Mouse (Mus musculus): ENCODE data around the gene Gpank1. TPM values are rescaled to one million over a fixed set of nuclear protein-coding genes. Genes with fewer than 3 reads are reported as not detected.

Gene Gpank1
- polyA plus RNA-seq, 1 experiment: not detected

DNA sequence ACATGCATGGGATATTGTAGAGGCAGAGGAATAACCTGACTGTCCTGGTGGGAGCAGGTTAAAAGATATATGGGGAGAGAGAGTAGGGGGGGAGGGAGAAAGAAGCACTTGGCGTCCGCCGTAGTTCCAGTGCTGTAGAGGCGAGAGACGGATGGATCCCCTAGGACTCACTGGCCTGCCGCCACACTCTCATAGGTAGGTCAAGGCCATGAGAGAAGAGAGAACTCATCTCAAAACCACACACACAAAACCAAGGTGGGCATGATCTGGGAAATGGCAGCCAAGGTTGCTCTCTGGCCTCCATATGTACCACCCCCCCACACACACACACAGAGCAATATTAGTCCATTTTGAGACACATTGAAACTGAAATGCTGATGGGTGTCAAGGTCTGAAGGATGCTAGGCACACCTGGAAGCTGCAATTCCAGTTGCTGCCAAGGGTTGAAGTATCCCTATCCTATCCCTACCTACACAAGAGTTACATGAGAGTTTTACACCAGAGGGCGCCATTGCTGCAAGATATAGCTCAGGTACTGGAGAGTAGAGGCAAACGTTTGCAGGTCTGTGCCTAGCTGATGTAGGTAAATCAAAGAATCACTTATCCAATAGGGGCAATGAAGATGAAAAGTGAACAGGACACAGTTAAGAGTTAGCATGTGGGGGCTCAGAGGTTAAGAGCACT lies 45.2 kb downstream of the Gpank1 start:
- TF ChIP-seq POLR2A (IDR thresholded peaks at IDR 0.05; ENCODE audit: insufficient read depth, low read depth, low read length) (no peak), CTCF (IDR thresholded peaks at IDR 0.05; ENCODE audit: insufficient read depth, low read depth, low read length) (no peak)

DNA sequence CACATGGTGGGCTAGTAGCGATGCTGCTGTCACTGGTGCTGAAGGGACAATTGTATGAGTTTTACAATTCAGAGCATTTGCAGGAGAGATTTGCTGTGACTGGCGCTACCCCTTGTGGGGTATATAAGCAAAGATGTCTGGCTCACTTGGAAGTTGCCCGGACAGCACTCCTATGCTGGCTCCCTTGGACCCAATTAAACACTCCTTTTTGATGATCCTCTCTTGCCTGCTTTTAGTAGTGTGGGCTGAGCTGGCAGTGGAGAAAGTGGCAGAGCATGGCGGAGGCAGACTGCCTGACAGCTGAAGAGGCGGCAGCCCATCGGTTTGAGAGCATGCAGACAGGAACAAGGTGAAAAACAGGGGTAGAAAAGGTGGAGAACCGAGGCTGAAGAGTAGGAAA lies 46.5 kb downstream of the Gpank1 start:
- Histone ChIP-seq H3K27ac (ENCODE audit: insufficient read depth, low read depth, low read length) (no peak overlapping the region), H3K4me3 (ENCODE audit: insufficient read depth, low read depth, low read length) (no peak overlapping the region), H3K4me1 (ENCODE audit: control insufficient read depth, insufficient read depth, low read length) (peaks cover 5% of the 10 kb centered on the region; the same call in 1 of the 2 replicates)
- TF ChIP-seq CTCF (IDR thresholded peaks at IDR 0.05; ENCODE audit: insufficient read depth, low read depth, low read length): no peak
- no peak for TF ChIP-seq POLR2A (IDR thresholded peaks at IDR 0.05; ENCODE audit: insufficient read depth, low read depth, low read length)
- 85% methylated on average over 7 of the region's 7 CpGs for WGBS

More for the DNA sequence above, 45.2 kb downstream of the Gpank1 start:
- 72% methylated on average over 8 of the region's 8 CpGs for WGBS
- Histone ChIP-seq H3K4me1 (ENCODE audit: control insufficient read depth, insufficient read depth, low read length) (peaks cover 13% of the 10 kb centered on the region), H3K4me3 (ENCODE audit: insufficient read depth, low read depth, low read length) (no peak overlapping the region), H3K27ac (ENCODE audit: insufficient read depth, low read depth, low read length) (no peak overlapping the region)

- peaks cover 5% of the 10 kb centered on the region for H3K4me1 ChIP-seq (ENCODE audit: control insufficient read depth, insufficient read depth, low read length)
- WGBS: 11% methylated on average over 4 of the region's 4 CpGs
- H3K4me3 ChIP-seq (ENCODE audit: insufficient read depth, low read depth, low read length): no peak overlapping the region
- no peak for TF ChIP-seq CTCF (IDR thresholded peaks at IDR 0.05; ENCODE audit: insufficient read depth, low read depth, low read length)
- TF ChIP-seq POLR2A (IDR thresholded peaks at IDR 0.05; ENCODE audit: insufficient read depth, low read depth, low read length): no peak
- H3K27ac ChIP-seq (ENCODE audit: insufficient read depth, low read depth, low read length): no peak overlapping the region
Observed at GRCm38 (mm10) chr17:35168541-35169207, 47.4 kb downstream of the Gpank1 start.

DNA sequence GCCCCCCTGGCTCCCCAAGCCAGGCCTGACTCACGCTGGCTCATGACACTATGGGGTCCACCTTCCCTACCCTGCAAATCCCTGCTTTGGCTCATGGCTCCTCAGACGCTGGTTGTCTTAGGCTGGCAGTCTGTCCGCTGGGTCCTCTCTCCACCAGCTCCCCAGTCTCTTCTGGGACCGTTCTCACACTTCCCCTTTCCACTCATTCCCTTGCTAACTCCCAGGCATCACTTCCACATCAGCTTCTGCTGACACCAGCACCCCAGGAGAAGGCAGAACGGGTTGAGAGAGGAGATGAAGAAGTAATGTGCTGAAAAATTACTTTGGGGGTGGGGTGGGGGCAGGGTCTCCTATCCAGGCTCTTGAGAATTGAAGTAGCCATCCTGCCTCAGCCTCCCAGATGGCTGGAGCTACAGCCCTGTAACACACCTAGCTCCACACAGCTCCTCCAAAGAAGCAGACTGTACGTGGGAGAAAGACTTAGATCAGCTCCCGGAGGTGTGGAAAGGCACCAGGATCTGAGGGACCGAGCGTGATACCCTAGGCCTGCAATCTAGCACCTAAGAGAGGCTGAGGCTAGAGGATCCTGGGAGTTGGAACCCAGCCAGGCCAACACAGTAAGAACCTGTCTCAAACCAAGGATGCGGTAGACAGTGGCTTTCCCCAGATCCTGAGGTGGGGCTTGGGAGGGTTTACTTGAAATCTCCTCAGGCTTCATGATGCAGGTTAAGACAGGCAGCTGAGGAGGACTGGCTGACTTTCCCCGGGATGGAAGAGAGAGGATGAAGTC lies 51.4 kb downstream of the Gpank1 start:
- Histone ChIP-seq H3K4me3 (ENCODE audit: insufficient read depth, low read depth, low read length) (no peak overlapping the region), H3K27ac (ENCODE audit: insufficient read depth, low read depth, low read length) (no peak overlapping the region), H3K4me1 (ENCODE audit: control insufficient read depth, insufficient read depth, low read length) (peaks cover 2% of the 10 kb centered on the region; the same call in 1 of the 2 replicates)
- WGBS: 70% methylated on average over 11 of the region's 11 CpGs
- TF ChIP-seq POLR2A (IDR thresholded peaks at IDR 0.05; ENCODE audit: insufficient read depth, low read depth, low read length): no peak
- no peak for TF ChIP-seq CTCF (IDR thresholded peaks at IDR 0.05; ENCODE audit: insufficient read depth, low read depth, low read length)

GRCm38 (mm10) chr17:35173329-35173728 lies 52.1 kb downstream of the Gpank1 start:
- Histone ChIP-seq H3K4me1 (ENCODE audit: control insufficient read depth, insufficient read depth, low read length) (peaks cover 2% of the 10 kb centered on the region; the same call in 1 of the 2 replicates), H3K4me3 (ENCODE audit: insufficient read depth, low read depth, low read length) (no peak overlapping the region), H3K27ac (ENCODE audit: insufficient read depth, low read depth, low read length) (no peak overlapping the region)
- 85% methylated on average over 3 of the region's 3 CpGs for whole genome bisulfite sequencing
- TF ChIP-seq CTCF (IDR thresholded peaks at IDR 0.05; ENCODE audit: insufficient read depth, low read depth, low read length) (no peak), POLR2A (IDR thresholded peaks at IDR 0.05; ENCODE audit: insufficient read depth, low read depth, low read length) (no peak)

Other genes starting within 250 kb of the Gpank1 start
- not detected in 2 replicates for gene Zbtb12, start 242.0 kb upstream of the Gpank1 start, polyA plus RNA-seq (2012; ENCODE audit: insufficient read depth, insufficient read length, low replicate concordance, missing spikeins)
- gene Gm20547, start 239.4 kb upstream of the Gpank1 start, polyA plus RNA-seq (2012; ENCODE audit: insufficient read depth, insufficient read length, low replicate concordance, missing spikeins): not detected in 2 replicates
- gene C2, start 223.2 kb upstream of the Gpank1 start, polyA plus RNA-seq (2012; ENCODE audit: insufficient read depth, insufficient read length, low replicate concordance, missing spikeins): not detected in 2 replicates
- 130 TPM in 1 of 2 replicates, not detected in the other for gene Ehmt2, start 223.0 kb upstream of the Gpank1 start, polyA plus RNA-seq (2012; ENCODE audit: insufficient read depth, insufficient read length, low replicate concordance, missing spikeins)
- gene Slc44a4, start 207.0 kb upstream of the Gpank1 start, polyA plus RNA-seq (2012; ENCODE audit: insufficient read depth, insufficient read length, low replicate concordance, missing spikeins): not detected in 2 replicates
- not detected in 2 replicates for gene Neu1, start 190.2 kb upstream of the Gpank1 start, polyA plus RNA-seq (2012; ENCODE audit: insufficient read depth, insufficient read length, low replicate concordance, missing spikeins)
- gene Hspa1b, start 162.2 kb upstream of the Gpank1 start, polyA plus RNA-seq (2012; ENCODE audit: insufficient read depth, insufficient read length, low replicate concordance, missing spikeins): not detected in 2 replicates
- not detected in 2 replicates for gene Gm20481, start 151.5 kb upstream of the Gpank1 start, polyA plus RNA-seq (2012; ENCODE audit: insufficient read depth, insufficient read length, low replicate concordance, missing spikeins)
- not detected in 2 replicates for gene Hspa1a, start 149.3 kb upstream of the Gpank1 start, polyA plus RNA-seq (2012; ENCODE audit: insufficient read depth, insufficient read length, low replicate concordance, missing spikeins)
- not detected in 2 replicates for gene Hspa1l, start 148.8 kb upstream of the Gpank1 start, polyA plus RNA-seq (2012; ENCODE audit: insufficient read depth, insufficient read length, low replicate concordance, missing spikeins)
- not detected in 2 replicates for gene Lsm2, start 139.6 kb upstream of the Gpank1 start, polyA plus RNA-seq (2012; ENCODE audit: insufficient read depth, insufficient read length, low replicate concordance, missing spikeins)
- gene Vars, start 120.5 kb upstream of the Gpank1 start, polyA plus RNA-seq (2012; ENCODE audit: insufficient read depth, insufficient read length, low replicate concordance, missing spikeins): not detected in 2 replicates
- not detected in 2 replicates for gene Vwa7, start 104.9 kb upstream of the Gpank1 start, polyA plus RNA-seq (2012; ENCODE audit: insufficient read depth, insufficient read length, low replicate concordance, missing spikeins)
- not detected in 2 replicates for gene Sapcd1, start 93.4 kb upstream of the Gpank1 start, polyA plus RNA-seq (2012; ENCODE audit: insufficient read depth, insufficient read length, low replicate concordance, missing spikeins)
- not detected in 2 replicates for gene Msh5, start 74.7 kb upstream of the Gpank1 start, polyA plus RNA-seq (2012; ENCODE audit: insufficient read depth, insufficient read length, low replicate concordance, missing spikeins)
- gene Clic1, start 71.5 kb upstream of the Gpank1 start, polyA plus RNA-seq (2012; ENCODE audit: insufficient read depth, insufficient read length, low replicate concordance, missing spikeins): not detected in 2 replicates
- not detected in 2 replicates for gene Ddah2, start 62.4 kb upstream of the Gpank1 start, polyA plus RNA-seq (2012; ENCODE audit: insufficient read depth, insufficient read length, low replicate concordance, missing spikeins)
- gene Ly6g6c, start 56.1 kb upstream of the Gpank1 start, polyA plus RNA-seq (2012; ENCODE audit: insufficient read depth, insufficient read length, low replicate concordance, missing spikeins): not detected in 2 replicates
- not detected in 2 replicates for gene Mpig6b, start 55.3 kb upstream of the Gpank1 start, polyA plus RNA-seq (2012; ENCODE audit: insufficient read depth, insufficient read length, low replicate concordance, missing spikeins)
- not detected in 2 replicates for gene Ly6g6e, start 44.6 kb upstream of the Gpank1 start, polyA plus RNA-seq (2012; ENCODE audit: insufficient read depth, insufficient read length, low replicate concordance, missing spikeins)
- gene Ly6g6d, start 43.4 kb upstream of the Gpank1 start, polyA plus RNA-seq (2012; ENCODE audit: insufficient read depth, insufficient read length, low replicate concordance, missing spikeins): not detected in 2 replicates
- not detected in 2 replicates for gene Ly6g6f, start 35.8 kb upstream of the Gpank1 start, polyA plus RNA-seq (2012; ENCODE audit: insufficient read depth, insufficient read length, low replicate concordance, missing spikeins)
- gene Abhd16a, start 32.2 kb upstream of the Gpank1 start, polyA plus RNA-seq (2012; ENCODE audit: insufficient read depth, insufficient read length, low replicate concordance, missing spikeins): not detected in 2 replicates
- gene Ly6g5c, start 13.2 kb upstream of the Gpank1 start, polyA plus RNA-seq (2012; ENCODE audit: insufficient read depth, insufficient read length, low replicate concordance, missing spikeins): not detected in 2 replicates
- not detected in 2 replicates for gene Ly6g5b, start 6.0 kb upstream of the Gpank1 start, polyA plus RNA-seq (2012; ENCODE audit: insufficient read depth, insufficient read length, low replicate concordance, missing spikeins)
- not detected in 2 replicates for gene Csnk2b, start 598 bp downstream of the Gpank1 start, polyA plus RNA-seq (2012; ENCODE audit: insufficient read depth, insufficient read length, low replicate concordance, missing spikeins)
- gene D17H6S53E, start 4.9 kb downstream of the Gpank1 start, polyA plus RNA-seq (2012; ENCODE audit: insufficient read depth, insufficient read length, low replicate concordance, missing spikeins): not detected in 2 replicates
- not detected in 2 replicates for gene Apom, start 10.6 kb downstream of the Gpank1 start, polyA plus RNA-seq (2012; ENCODE audit: insufficient read depth, insufficient read length, low replicate concordance, missing spikeins)
- gene Bag6, start 13.7 kb downstream of the Gpank1 start, polyA plus RNA-seq (2012; ENCODE audit: insufficient read depth, insufficient read length, low replicate concordance, missing spikeins): 684 TPM in 1 of 2 replicates, not detected in the other
- 146 and 391 TPM in 2 replicates for gene Prrc2a, start 43.4 kb downstream of the Gpank1 start, polyA plus RNA-seq (2012; ENCODE audit: insufficient read depth, insufficient read length, low replicate concordance, missing spikeins)
- not detected in 2 replicates for gene Aif1, start 54.6 kb downstream of the Gpank1 start, polyA plus RNA-seq (2012; ENCODE audit: insufficient read depth, insufficient read length, low replicate concordance, missing spikeins)
- gene Lst1, start 67.0 kb downstream of the Gpank1 start, polyA plus RNA-seq (2012; ENCODE audit: insufficient read depth, insufficient read length, low replicate concordance, missing spikeins): not detected in 2 replicates
- gene Ltb, start 73.0 kb downstream of the Gpank1 start, polyA plus RNA-seq (2012; ENCODE audit: insufficient read depth, insufficient read length, low replicate concordance, missing spikeins): not detected in 2 replicates
- gene Tnf, start 80.6 kb downstream of the Gpank1 start, polyA plus RNA-seq (2012; ENCODE audit: insufficient read depth, insufficient read length, low replicate concordance, missing spikeins): not detected in 2 replicates
- gene Lta, start 83.9 kb downstream of the Gpank1 start, polyA plus RNA-seq (2012; ENCODE audit: insufficient read depth, insufficient read length, low replicate concordance, missing spikeins): not detected in 2 replicates
- not detected in 2 replicates for gene Gm16181, start 99.4 kb downstream of the Gpank1 start, polyA plus RNA-seq (2012; ENCODE audit: insufficient read depth, insufficient read length, low replicate concordance, missing spikeins)
- not detected in 2 replicates for gene Atp6v1g2, start 112.2 kb downstream of the Gpank1 start, polyA plus RNA-seq (2012; ENCODE audit: insufficient read depth, insufficient read length, low replicate concordance, missing spikeins)
- gene Nfkbil1, start 114.3 kb downstream of the Gpank1 start, polyA plus RNA-seq (2012; ENCODE audit: insufficient read depth, insufficient read length, low replicate concordance, missing spikeins): not detected in 2 replicates
- 290 and 359 TPM in 2 replicates for gene Ddx39b, start 120.3 kb downstream of the Gpank1 start, polyA plus RNA-seq (2012; ENCODE audit: insufficient read depth, insufficient read length, low replicate concordance, missing spikeins)
- gene H2-D1, start 141.3 kb downstream of the Gpank1 start, polyA plus RNA-seq (2012; ENCODE audit: insufficient read depth, insufficient read length, low replicate concordance, missing spikeins): 345 and 592 TPM in 2 replicates
- gene H2-Q1, start 198.9 kb downstream of the Gpank1 start, polyA plus RNA-seq (2012; ENCODE audit: insufficient read depth, insufficient read length, low replicate concordance, missing spikeins): not detected in 2 replicates
- gene H2-Q2, start 220.8 kb downstream of the Gpank1 start, polyA plus RNA-seq (2012; ENCODE audit: insufficient read depth, insufficient read length, low replicate concordance, missing spikeins): not detected in 2 replicates

Measured in olfactory bulb, adult 2 months (tissue).